Mouse (Mus musculus): Measurements from ENCODE around the gene Tenm4.
A peak's percentile ranks its signal among the peaks of the same experiment; 100 is the strongest.

The Tenm4 gene

GRCm38 (mm10) chr7:96170924-96171595 is at the start of gene Tenm4:
Gene Tenm4 (plus strand): TSS chr7:96171246.
- no peak for ATAC-seq (ENCODE audit: insufficient number of reproducible peaks, low FRiP score, low TSS enrichment)

- ATAC-seq (ENCODE audit: insufficient number of reproducible peaks, low FRiP score, low TSS enrichment) = no peak
Observed at GRCm38 (mm10) chr7:96130763-96131162, 40.3 kb upstream of the Tenm4 start.

DNA sequence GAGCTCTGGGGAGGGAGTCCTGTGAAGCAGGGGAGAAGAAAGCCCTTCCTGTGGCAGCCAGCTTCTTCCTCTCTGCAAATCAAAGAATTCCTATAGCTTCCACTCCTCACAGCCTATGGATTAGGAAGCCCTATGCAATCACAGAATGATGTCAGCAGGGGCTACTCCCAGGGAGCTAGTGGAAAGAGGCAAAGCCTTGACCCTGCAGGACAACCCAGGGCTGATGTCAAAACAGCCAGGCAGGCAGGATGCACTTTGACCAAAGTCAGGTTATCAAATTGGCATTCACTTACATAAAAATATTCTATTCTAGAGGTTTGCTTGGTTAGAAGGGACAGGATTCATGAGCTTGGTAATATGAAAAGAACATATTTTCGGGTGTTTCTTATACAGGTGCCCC is 39.9 kb upstream of the Tenm4 start:
- no peak for ATAC-seq (ENCODE audit: insufficient number of reproducible peaks, low FRiP score, low TSS enrichment)

DNA sequence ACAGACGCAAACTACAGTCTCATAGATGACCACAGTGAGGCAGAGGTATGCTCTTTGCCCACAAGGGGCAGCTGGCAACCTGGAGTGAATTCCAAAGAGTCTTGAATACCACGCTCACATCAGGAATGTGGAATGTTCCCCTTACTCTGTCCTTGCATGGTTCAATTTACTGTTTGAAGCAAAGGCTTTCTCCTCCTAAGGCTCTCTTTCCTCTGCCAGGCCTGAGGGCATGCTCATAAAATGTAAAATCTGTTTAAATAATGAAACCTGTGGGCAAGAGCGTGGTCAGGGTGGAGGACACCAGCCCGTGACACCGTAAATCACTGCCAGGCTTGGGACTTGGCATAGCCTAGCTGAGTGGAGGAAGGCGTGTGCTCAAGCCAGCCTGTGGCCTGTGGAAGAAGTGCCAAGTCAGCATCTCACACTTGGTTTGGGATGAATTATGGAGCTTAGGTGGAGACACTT is 34.5 kb upstream of the Tenm4 start:
- no peak for ATAC-seq (ENCODE audit: insufficient number of reproducible peaks, low FRiP score, low TSS enrichment)

GRCm38 (mm10) chr7:96141876-96142275 is 29.2 kb upstream of the Tenm4 start:
- no peak for ATAC-seq (ENCODE audit: insufficient number of reproducible peaks, low FRiP score, low TSS enrichment)

DNA sequence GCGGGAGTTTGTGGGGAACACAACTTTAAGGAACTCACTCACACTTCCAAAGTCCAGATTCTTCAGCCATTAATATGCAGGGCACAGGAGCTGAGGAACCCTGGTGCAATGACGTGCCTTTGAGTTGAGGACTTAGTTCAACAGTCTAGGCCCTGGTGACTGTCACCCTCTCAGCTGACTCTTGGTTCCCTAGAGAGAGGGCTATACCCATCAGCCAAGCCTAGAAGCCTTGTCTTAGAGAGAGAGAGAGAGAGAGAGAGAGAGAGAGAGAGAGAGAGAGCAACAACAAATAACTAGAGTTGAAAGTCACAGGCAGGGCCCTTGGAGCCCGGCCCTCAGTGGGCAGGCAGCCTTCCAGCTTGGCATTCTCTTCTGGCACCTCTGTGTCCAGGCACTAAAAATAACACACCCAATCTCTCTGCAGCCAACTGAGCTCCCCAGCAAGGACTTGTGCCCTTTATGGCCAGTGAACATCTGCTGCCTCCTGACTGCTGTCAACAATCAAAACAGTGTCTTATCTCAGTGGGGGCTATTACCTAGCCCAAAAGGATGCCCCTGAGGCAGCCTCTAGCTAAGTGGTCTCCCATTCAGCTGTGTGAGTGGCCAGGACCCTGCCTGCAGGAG is 28.0 kb upstream of the Tenm4 start:
- ATAC-seq (ENCODE audit: insufficient number of reproducible peaks, low FRiP score, low TSS enrichment) = peak; percentile 60

DNA sequence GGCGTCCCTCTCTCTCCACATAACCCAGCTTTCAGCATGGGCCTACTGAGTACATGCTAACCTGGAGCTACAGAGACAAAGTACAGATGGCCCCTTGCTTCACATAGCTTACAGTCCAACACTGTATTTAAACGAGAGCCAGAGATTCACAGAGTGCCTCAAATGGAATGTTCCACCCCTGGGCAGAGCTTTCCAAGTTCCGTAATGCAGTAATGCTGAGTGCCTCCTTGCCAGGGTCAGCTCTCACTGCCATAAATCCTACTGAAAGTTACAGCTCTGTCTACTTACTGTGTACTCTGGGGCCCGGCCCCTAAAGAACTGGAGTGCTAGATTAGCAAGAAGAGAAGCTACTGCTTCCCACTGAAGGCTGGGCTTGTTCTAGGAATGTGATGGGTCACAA is 23.6 kb upstream of the Tenm4 start:
- ATAC-seq (ENCODE audit: insufficient number of reproducible peaks, low FRiP score, low TSS enrichment) = no peak

DNA sequence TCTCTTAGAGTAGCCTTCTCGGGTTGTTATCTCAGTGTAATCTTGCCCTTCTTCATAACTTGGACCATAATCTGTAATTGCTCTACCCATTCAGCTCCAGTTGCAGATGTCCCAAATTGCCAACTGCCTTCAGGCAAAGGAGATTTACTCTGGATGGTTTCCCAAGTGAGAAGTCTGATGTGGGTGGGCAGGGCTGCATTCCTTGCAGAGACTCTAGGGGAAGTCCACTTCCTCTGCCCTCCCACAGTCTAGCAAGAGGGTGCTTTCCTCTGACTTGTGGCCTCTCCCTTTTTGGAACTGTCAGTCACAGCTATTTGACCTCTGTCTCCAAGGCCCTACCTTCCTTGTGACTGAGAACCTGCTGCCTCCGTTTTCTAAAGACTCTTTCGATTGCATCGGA is 22.9 kb upstream of the Tenm4 start:
- no peak for ATAC-seq (ENCODE audit: insufficient number of reproducible peaks, low FRiP score, low TSS enrichment)

- no peak for ATAC-seq (ENCODE audit: insufficient number of reproducible peaks, low FRiP score, low TSS enrichment)
Observed at GRCm38 (mm10) chr7:96151277-96151676, 19.8 kb upstream of the Tenm4 start.

DNA sequence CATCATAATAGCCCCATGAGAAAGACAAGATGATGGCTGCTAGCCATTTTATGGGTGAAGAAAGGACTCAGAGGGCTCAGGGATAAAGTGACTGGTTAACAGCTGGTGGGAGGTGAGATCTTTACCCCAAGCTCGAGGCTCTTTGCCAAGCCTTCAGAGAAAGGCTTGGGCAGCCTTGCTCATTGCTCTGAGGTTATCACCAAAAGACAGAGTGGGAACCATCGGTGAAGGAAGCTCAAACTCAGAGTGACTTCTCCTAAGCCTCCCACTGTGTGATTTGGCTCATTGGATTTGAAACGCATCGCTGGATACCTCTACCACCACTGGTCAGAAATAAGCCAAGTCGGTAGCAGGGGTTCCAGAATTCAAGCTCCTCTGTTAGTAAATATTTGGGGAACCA is 19.1 kb upstream of the Tenm4 start:
- no peak for ATAC-seq (ENCODE audit: insufficient number of reproducible peaks, low FRiP score, low TSS enrichment)

DNA sequence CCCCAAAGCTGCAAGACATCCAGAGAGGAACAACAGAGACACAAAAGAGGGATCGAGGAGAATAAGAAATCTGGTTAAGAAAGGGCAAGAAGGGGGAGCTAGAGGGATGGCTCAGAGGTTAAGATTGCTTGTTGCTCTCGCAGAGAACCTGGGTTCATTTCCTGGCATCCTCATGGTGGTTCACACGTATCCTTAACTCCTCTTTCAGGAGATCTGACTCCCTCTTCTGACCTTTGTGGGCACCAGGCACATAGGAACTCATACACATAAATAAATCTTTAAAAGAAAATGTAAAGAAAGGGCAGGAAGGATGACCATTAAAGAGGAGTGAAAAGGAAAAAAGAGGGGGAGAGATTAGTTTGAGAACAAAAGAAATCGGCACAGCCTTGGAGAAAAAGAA is 18.6 kb upstream of the Tenm4 start:
- ATAC-seq (ENCODE audit: insufficient number of reproducible peaks, low FRiP score, low TSS enrichment) = no peak

DNA sequence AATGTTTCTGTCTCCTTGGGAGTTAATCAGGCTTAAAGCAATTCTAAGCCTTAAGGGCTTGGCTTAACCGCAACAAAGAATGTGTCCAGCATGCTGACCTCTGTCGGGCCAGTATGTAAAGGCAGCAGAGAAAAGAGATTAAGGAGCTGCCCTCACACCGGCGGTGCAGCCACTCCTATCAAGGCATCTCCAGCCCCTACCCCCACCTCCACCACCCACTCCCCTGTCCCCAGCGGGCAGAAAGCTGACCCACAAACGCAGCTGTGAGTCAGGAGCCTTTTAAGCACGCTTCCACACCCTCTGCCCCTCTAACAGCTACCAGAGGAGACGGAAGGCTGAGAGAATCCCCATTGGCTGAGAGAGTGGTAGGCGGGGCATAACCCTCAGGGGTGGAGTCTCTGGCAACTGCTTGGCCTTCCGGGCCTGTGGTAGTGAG is 18.1 kb upstream of the Tenm4 start:
- 0 out of 2 replicates have a peak, but pooled peaks have one; percentile 46 for ATAC-seq (ENCODE audit: insufficient number of reproducible peaks, low FRiP score, low TSS enrichment)

GRCm38 (mm10) chr7:96154025-96154424 is 17.0 kb upstream of the Tenm4 start:
- ATAC-seq (ENCODE audit: insufficient number of reproducible peaks, low FRiP score, low TSS enrichment) = no peak

DNA sequence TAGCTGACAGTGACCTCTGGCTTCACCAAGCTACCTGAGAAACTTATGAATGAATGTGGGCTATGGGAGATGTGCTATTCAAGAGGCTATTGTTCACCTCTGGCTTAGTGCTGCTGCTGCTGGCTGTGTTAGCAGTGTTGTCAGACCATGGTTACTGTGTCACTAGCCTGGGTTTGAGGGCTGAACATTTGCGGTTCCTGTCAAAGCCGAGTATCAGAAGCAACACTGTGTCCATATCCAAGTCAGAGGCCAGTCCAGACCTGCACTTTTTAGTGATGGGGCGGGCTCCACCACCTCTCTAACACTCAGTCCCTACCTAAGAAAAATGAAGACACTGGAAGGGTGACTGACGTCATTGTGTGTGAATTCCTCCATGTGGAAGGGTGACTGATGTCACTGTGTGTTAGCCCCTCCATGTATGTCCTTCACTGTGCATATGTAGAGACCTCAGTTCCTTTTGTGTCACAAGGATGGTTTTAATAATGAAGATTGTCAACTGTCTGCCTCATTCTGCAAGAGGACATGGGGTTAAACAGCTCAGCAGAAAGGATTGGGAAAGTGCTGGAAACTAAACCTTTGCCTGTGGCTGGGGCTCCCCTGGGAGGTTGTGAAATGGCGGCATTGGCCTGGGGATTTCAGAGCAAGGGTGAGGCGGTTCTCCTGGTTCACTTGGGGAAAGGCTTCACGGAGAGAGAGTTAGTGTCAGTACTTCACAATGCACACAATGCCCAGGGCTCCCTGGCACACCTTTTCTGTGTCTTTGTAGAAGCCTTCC is 14.4 kb upstream of the Tenm4 start:
- ATAC-seq (ENCODE audit: insufficient number of reproducible peaks, low FRiP score, low TSS enrichment) = no peak

- no peak for ATAC-seq (ENCODE audit: insufficient number of reproducible peaks, low FRiP score, low TSS enrichment)
Observed at GRCm38 (mm10) chr7:96164141-96164540, 6.9 kb upstream of the Tenm4 start.

DNA sequence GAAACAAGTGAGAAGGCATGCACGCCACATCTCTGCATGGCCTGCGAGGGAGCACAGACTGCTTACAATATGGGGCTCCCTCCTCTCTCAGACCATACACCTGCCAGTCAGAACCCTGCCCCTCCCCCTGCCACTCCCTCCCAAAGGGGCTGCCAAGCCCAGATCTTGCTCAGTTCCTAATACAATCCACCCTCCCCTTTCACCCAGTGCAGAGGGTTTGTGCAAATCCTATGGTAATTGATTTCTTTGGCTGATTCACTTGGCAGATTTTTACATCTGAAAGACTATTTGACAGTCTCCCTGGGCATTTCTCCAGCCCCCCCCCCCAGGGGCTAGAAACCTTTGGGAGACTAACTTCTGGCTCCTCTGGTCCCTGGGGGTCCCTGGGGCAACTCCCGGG is 2.1 kb upstream of the Tenm4 start:
- ATAC-seq (ENCODE audit: insufficient number of reproducible peaks, low FRiP score, low TSS enrichment) = no peak

GRCm38 (mm10) chr7:96171596-96172563 is 834 bp downstream of the Tenm4 start:
- ATAC-seq (ENCODE audit: insufficient number of reproducible peaks, low FRiP score, low TSS enrichment) = no peak

GRCm38 (mm10) chr7:96176781-96177180 is 5.7 kb downstream of the Tenm4 start:
- no peak for ATAC-seq (ENCODE audit: insufficient number of reproducible peaks, low FRiP score, low TSS enrichment)

- ATAC-seq (ENCODE audit: insufficient number of reproducible peaks, low FRiP score, low TSS enrichment) = no peak
Observed at GRCm38 (mm10) chr7:96181751-96182150, 10.7 kb downstream of the Tenm4 start.

- no peak for ATAC-seq (ENCODE audit: insufficient number of reproducible peaks, low FRiP score, low TSS enrichment)
Observed at GRCm38 (mm10) chr7:96183195-96183594, 12.1 kb downstream of the Tenm4 start.
